Mouse (Mus musculus) megakaryocyte, embryonic 14.5 days (primary cell): ENCODE measurements around the gene Rsph14.

ENCODE experiments used
- FLI1 ChIP-seq: IDR thresholded peaks from 2 replicates; pipeline ENCODE4 v1.6.1; 2012; ENCODE audit warnings: low read length, inconsistent platforms, mixed read lengths
- GATA1 ChIP-seq: IDR thresholded peaks from 3 replicates; pipeline ENCODE4 v1.6.1; 2012; ENCODE audit warnings: mixed read lengths, low read length, inconsistent platforms, borderline replicate concordance

DNA sequence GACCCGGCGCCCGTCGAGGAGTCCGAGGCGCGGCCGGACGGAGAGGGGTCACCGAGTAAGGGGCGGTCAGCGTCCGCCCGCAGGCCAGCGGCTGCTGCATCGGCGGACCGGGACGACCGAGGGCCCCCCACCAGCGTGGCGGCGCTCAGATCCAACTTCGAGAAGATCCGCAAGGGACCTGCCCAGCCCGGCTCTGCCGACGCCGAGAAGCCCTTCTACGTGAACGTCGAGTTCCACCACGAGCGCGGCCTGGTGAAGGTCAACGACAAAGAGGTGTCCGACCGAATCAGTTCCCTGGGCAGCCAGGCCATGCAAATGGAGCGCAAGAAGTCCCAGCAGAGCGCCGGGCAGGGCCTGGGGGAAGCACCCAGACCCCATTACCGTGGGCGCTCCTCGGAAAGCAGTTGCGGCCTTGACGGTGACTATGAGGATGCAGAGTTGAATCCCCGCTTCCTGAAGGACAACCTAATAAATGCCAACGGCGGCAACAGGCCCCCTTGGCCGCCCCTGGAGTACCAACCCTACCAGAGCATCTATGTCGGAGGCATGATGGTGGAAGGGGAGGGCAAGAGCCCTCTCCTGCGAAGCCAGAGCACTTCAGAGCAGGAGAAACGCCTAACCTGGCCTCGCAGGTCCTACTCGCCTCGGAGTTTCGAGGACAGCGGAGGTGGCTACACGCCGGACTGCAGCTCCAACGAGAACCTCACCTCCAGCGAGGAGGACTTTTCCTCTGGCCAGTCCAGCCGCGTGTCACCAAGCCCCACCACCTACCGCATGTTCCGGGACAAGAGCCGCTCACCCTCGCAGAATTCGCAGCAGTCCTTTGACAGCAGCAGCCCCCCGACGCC is 29.2 kb upstream of the Rsph14 start:
- TF ChIP-seq GATA1 (no peak), FLI1 (no peak)
